Mouse (Mus musculus) stomach, embryonic 16.5 days (tissue): ENCODE measurements around the gene Polg2. TPM values are rescaled to one million over a fixed set of nuclear protein-coding genes. Genes with fewer than 3 reads are reported as not detected.
"Not testable (repeated sequence)": the region's sequence is repeated elsewhere in the genome, so short reads cannot be mapped to it uniquely, and the experiment has no call there.

Experiments used
- ATAC-seq: fragments of 200-750 bp; cut with Nextera tagmentation; 2 replicates; pipeline ENCODE4 v1.8.0; 2017; ENCODE audit warnings: moderate number of reproducible peaks, moderate TSS enrichment; ENCODE audit not compliant: insufficient read depth, low FRiP score
- H3K27ac ChIP-seq: fragments of 300-500 bp; sonication (generic); 2 replicates; pipeline ENCODE4 v1.5.1; 2014; ENCODE audit warnings: low read length
- H3K27me3 ChIP-seq: fragments of 300-500 bp; sonication (generic); 2 replicates; pipeline ENCODE4 v1.6.1; 2014; ENCODE audit warnings: low read length, control low read depth, mixed read lengths; ENCODE audit not compliant: control insufficient read depth, insufficient read depth
- H3K36me3 ChIP-seq: fragments of 300-500 bp; sonication (generic); 2 replicates; pipeline ENCODE4 v1.6.1; 2014; ENCODE audit warnings: low read length; ENCODE audit not compliant: control insufficient read depth, insufficient read depth
- H3K4me1 ChIP-seq: fragments of 300-500 bp; sonication (generic); 2 replicates; pipeline ENCODE4 v1.6.1; 2014; ENCODE audit warnings: low read length, control low read depth, mixed read lengths; ENCODE audit not compliant: control insufficient read depth, insufficient read depth
- H3K4me2 ChIP-seq: fragments of 300-500 bp; sonication (generic); 2 replicates; pipeline ENCODE4 v1.6.1; 2014; ENCODE audit warnings: low read depth, low read length, mixed read lengths
- H3K4me3 ChIP-seq: fragments of 300-500 bp; sonication (generic); replicated peaks from 2 replicates; pipeline ENCODE4 v1.5.1; 2014; ENCODE audit warnings: mild to moderate bottlenecking, low read length
- H3K9ac ChIP-seq: fragments of 300-500 bp; sonication (generic); 2 replicates; pipeline ENCODE4 v1.6.1; 2014; ENCODE audit warnings: low read length
- H3K9me3 ChIP-seq: fragments of 300-500 bp; sonication (generic); replicated peaks from 2 replicates; pipeline ENCODE4 v1.6.1; 2016; ENCODE audit warnings: low read length, control low read depth; ENCODE audit not compliant: control insufficient read depth
- WGBS: fragments of 180-500 bp; shearing (Covaris S2); extraction: QIAGEN DNeasy Blood & Tissue Kit; methylation state at CpG from one replicate; pipeline ENCODE4 v1.1.7; 2014; 5-methylcytosine and 5-hydroxymethylcytosine counted together
- polyA plus RNA-seq: library from polyadenylated mRNA; unstranded; fragments of >200 nt; fragmentation: Nextera tagmentation; extraction: Ambion mirVana; gene quantifications from 2 replicates; pipeline ENCODE4 v1.2.1, GENCODE M21; 2015

Polg2 gene
- polyA plus RNA-seq, 1 experiment from 2014 or later, result 11.7 TPM

DNA sequence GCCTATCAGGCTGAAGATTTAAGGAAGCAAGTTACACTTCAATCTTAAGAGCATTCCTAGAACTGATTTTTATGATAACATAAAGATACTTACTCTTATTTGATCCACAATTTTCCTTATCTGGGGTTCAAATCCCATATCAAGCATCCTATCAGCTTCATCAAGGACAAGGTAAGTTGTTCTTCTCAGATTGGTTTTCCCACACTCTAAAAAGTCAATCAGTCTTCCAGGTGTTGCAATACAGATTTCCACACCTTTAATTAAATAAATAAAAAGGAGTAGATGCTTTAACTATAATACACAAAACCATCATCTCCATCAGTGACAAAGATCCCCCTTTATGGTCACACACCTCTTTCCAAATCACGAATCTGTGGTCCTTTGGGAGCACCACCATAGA lies 5.7 kb upstream of the Polg2 start:
- WGBS, result 76% methylated on average over 1 of the region's 1 CpGs
- peaks cover 7% of the 10 kb centered on the region; the same call in 1 of the 2 replicates for H3K4me1 ChIP-seq
- ATAC-seq, result no peak
- H3K9ac ChIP-seq, result no peak overlapping the region
- H3K4me3 ChIP-seq, result no peak overlapping the region
- H3K27ac ChIP-seq, result no peak overlapping the region
- no peaks in the 10 kb centered on the region for H3K9me3 ChIP-seq
- no peak overlapping the region for H3K4me2 ChIP-seq
- no peaks in the 10 kb centered on the region for H3K27me3 ChIP-seq
- H3K36me3 ChIP-seq, result peaks cover 22% of the 10 kb centered on the region

DNA sequence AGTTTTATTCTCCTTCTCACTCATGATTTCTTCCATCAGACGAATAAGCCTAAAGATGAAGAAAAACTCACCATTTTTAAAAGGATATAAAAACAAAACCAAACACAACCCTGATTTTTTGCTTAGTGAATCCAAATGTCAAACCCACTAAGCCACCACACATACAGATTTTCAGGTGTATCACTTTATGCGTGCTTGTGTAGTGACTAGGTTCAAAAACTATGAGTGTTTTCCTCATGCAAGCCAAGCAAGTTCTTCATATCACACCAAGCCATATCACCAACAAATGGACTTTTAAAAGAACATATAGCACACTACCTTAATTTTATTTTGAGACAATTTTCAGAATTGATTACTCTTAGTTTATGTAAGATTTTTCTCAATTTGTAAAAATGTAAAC lies 5.1 kb upstream of the Polg2 start:
- peaks cover 7% of the 10 kb centered on the region; the same call in 1 of the 2 replicates for H3K4me1 ChIP-seq
- H3K4me2 ChIP-seq, result no peak overlapping the region
- no peaks in the 10 kb centered on the region for H3K9me3 ChIP-seq
- no peak overlapping the region for H3K4me3 ChIP-seq
- H3K36me3 ChIP-seq, result peaks cover 22% of the 10 kb centered on the region
- H3K9ac ChIP-seq, result no peak overlapping the region
- no peaks in the 10 kb centered on the region for H3K27me3 ChIP-seq
- no peak for ATAC-seq
- no peak overlapping the region for H3K27ac ChIP-seq
- WGBS, result 84% methylated on average over 2 of the region's 2 CpGs

DNA sequence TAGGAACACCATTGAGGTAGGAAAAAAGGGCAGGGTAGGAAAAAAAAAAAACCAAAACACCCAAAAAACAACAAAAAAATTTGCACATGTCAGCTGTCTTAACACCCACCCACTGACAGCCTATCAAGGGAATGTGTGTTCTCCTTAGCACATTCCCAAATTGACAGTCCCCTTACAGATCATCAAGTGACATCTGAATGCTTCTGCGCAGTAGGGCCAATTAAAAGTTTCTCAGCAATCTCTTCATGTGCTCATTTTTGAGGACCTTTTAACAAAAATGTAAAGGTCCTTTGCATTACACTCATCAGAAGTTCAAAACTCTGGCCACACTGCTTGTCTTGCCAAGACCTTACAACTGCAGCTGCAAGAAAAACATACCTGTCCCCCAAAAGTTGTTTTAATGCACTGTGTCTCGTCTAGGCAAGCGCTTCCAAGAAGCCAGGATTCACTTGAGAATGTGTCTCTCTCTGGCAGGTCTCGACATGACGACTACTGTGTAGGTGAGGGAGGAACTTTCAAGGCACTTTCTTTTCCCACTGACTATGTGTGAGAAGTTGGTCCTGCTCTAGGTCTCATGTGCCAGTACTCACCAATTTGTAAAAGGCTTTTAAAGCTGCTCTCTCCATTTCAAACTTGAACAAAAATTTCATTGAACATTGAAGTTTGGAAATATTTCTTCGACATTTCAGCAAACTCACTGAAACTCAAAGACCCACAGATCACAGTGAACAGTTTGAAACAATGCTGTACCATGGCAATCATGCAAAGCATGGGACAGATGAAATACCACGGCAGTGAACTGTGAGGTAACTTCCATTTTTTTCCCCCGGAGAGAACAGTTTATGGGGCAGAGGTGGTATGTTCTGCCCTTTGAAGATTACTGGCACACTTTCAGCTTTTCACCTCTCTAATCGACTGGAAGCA lies 3.8 kb upstream of the Polg2 start:
- WGBS, result 74% methylated on average over 9 of the region's 9 CpGs

DNA sequence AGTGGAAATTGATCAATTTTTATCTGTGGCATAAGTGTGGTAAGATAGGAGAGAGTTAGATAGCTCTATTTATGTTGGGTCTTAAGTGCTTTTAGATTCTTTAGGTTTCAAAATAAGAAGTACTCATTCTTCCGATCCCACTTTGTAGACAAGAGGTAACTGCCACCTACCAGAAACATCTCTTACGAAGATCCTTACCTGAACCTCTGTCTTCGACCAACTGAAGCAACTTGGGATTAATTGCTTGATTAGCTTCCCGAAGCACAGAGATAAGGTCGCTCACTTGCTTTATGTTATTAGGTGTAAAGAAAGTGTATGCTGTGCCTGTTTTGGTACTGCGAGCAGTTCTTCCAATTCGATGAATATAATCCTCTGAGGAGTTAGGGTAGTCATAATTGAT lies 2.9 kb upstream of the Polg2 start:
- not testable (repeated sequence) for H3K4me3 ChIP-seq, H3K27me3 ChIP-seq, H3K9me3 ChIP-seq, H3K9ac ChIP-seq, ATAC-seq, H3K27ac ChIP-seq, H3K4me2 ChIP-seq
- WGBS, result 85% methylated on average over 7 of the region's 7 CpGs
- H3K4me1 ChIP-seq, result peaks cover 13% of the 10 kb centered on the region
- peaks cover 22% of the 10 kb centered on the region for H3K36me3 ChIP-seq

More for the DNA sequence above, 3.8 kb upstream of the Polg2 start:
- H3K4me1 ChIP-seq, result peaks cover 7% of the 10 kb centered on the region; the same call in 1 of the 2 replicates
- no peaks in the 10 kb centered on the region for H3K27me3 ChIP-seq
- peaks cover 22% of the 10 kb centered on the region for H3K36me3 ChIP-seq
- ATAC-seq, result no peak
- H3K4me3 ChIP-seq, result no peak overlapping the region
- no peak overlapping the region for H3K4me2 ChIP-seq
- no peaks in the 10 kb centered on the region for H3K9me3 ChIP-seq
- no peak overlapping the region for H3K27ac ChIP-seq
- no peak overlapping the region for H3K9ac ChIP-seq

DNA sequence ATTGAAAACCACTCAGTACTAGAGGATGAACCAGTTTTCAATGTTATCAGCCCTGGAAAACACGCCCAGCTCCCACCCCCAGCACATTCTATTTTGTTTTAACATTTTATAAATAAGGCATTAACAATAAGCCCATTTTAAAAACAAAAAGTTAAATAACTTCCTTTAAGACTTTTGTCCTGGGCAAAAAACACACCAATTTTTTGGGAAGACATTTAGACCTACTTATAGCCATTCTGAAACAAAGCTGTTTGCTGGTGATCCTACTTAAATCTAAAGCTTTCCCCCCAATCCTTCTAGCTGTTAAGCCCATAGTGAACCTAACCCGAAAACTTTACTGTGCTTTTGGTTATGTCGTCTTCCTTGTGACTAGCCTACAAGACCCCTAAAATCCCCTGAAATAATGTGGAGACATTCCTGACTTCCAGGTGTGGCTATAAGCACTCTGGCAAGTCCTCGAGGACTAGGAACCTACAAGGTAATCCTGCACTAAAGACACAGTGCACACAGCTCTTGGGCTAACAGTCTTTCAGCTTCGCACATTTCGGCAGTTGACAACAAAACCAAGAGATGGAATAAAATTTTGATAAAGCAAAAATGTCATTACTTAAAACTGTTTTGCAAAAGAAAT lies 1.4 kb upstream of the Polg2 start:
- Histone ChIP-seq H3K4me3 (no peak overlapping the region), H3K36me3 (peaks cover 22% of the 10 kb centered on the region), H3K9me3 (no peaks in the 10 kb centered on the region), H3K4me1 (peaks cover 12% of the 10 kb centered on the region), H3K9ac (no peak overlapping the region), H3K27me3 (no peaks in the 10 kb centered on the region), H3K27ac (no peak overlapping the region), H3K4me2 (no peak overlapping the region)
- 68% methylated on average over 6 of the region's 6 CpGs for WGBS
- no peak for ATAC-seq

DNA sequence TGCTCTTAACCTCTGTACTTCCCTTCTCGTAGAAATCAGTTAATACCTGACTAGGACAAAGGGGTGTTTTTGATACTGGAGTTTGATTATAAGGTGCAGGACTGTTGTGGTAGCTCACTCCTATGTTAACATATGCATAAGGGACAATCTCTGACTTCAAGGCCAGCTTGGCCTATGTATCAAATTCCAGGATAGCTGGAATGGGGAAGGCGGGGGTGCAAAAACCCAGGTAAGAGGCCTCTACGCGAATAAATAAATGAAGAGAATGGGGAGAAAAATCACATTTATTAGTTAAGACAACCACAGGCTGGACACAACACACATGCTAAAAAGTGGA lies 720 bp upstream of the Polg2 start:
- Histone ChIP-seq H3K4me3 (0 out of 2 replicates have a peak overlapping the region, but pooled peaks have one; percentile 73), H3K27me3 (no peaks in the 10 kb centered on the region), H3K4me1 (peaks cover 10% of the 10 kb centered on the region), H3K36me3 (peaks cover 17% of the 10 kb centered on the region), H3K27ac (peak overlapping the region; percentile 96), H3K9ac (peak overlapping the region; percentile 91; the same call in 1 of the 2 replicates), H3K9me3 (no peaks in the 10 kb centered on the region), H3K4me2 (peak overlapping the region; percentile 69)
- ATAC-seq, result no peak
- 57% methylated on average over 4 of the region's 4 CpGs for WGBS

DNA sequence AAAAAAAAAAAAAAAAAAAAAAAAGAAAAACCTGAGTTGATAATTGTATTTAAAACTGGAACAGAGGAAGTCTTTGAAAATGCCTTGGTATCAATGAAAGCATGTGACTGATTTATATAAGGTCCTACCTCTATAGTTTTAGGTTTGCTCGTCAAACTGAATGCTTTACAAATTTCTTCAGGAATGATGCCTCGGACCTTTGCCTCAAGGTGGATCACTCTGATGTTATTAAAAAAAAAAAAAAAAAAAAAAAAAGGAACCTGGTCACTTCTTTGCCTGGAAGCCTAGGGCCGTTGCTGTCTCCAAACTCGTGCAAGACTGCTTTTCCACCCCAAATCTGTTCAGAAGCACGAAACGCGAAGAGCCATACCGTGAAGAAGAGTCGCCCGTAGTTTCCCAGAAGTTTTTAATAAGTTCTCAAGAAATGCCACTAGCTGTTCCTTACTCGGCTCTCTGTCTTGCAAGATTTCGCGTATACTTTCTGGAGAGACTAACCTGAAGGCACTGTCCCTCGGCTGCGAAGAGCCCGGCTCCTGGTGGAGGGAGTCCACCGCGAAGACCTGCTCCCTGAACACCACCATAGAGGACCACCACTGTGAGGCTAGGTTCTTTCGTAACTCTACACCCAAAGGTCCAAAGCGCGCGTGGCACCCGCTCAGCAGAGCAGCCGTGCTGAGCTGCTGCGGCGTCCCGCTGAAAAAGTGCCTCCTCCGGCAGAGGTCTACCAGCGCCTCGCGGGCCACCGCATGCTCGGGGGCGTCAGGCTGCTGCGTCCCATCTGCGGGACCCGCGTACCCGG lies 549 bp downstream of the Polg2 start:
- Histone ChIP-seq H3K27me3 (no peaks in the 10 kb centered on the region), H3K4me2 (peak overlapping the region; percentile 69), H3K36me3 (peaks cover 12% of the 10 kb centered on the region), H3K9ac (peak overlapping the region; percentile 91), H3K4me1 (peaks cover 10% of the 10 kb centered on the region), H3K9me3 (no peaks in the 10 kb centered on the region), H3K4me3 (peak overlapping the region; percentile 73), H3K27ac (peak overlapping the region; percentile 96)
- peak; percentile 78; the same call in 1 of the 2 replicates for ATAC-seq
- 1% methylated on average over 39 of the region's 39 CpGs for WGBS

DNA sequence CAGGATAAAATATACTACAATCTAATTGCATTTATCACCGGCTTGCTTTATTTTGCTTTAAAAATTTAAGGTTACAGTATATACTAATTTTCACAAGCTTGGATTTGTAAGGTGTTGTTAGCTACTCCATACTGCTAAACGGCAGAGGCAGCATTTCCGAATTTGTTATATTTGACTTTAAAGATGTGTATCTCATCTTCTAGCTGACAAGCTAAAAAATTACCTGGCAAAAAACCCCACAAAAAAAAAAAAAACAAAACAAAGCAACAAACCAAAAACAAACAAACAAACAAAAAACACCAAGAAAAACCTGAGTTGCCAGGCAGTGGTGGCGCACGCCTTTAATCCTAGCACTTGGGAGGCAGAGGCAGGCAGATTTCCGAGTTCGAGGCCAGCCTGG lies 1.2 kb downstream of the Polg2 start:
- Histone ChIP-seq H3K9ac (no peak overlapping the region), H3K27me3 (no peaks in the 10 kb centered on the region), H3K4me2 (peak overlapping the region; percentile 69), H3K27ac (no peak overlapping the region), H3K4me1 (peaks cover 10% of the 10 kb centered on the region), H3K9me3 (no peaks in the 10 kb centered on the region), H3K4me3 (no peak overlapping the region), H3K36me3 (peaks cover 11% of the 10 kb centered on the region; the same call in 1 of the 2 replicates)
- WGBS, result 81% methylated on average over 7 of the region's 7 CpGs
- ATAC-seq, result no peak
